Mouse (Mus musculus): ENCODE results near the gene Prex1. TPM values are rescaled to one million over a fixed set of nuclear protein-coding genes. Genes with fewer than 3 reads are reported as not detected.
A peak's percentile ranks its signal among the peaks of the same experiment; 100 is the strongest.

Prex1 gene
- polyA plus RNA-seq, 1 experiment from 2014 or later: 9.5 TPM

- H3K36me3 ChIP-seq (ENCODE audit: control insufficient read depth, insufficient read depth, low read length): no peaks in the 10 kb centered on the region
- H3K9ac ChIP-seq (ENCODE audit: low read length): no peak overlapping the region
- ATAC-seq (ENCODE audit: insufficient number of reproducible peaks, insufficient read depth, low FRiP score, low read depth): no peak
- H3K4me1 ChIP-seq (ENCODE audit: control insufficient read depth in 2 of 2, insufficient read depth in 2 of 2, low read length in 2 of 2): peaks cover 26 to 27% of the 10 kb centered on the region in 2 experiments
- H3K4me3 ChIP-seq (ENCODE audit: control insufficient read depth in 1 of 2, insufficient read depth in 1 of 2, low read depth in 1 of 2, low read length in 2 of 2): no peak overlapping the region
- no peak overlapping the region for H3K4me2 ChIP-seq (ENCODE audit: low read length)
- WGBS: 62% methylated on average over 3 of the region's 3 CpGs
- no peaks in the 10 kb centered on the region for H3K9me3 ChIP-seq (ENCODE audit: control insufficient read depth, low read length)
- H3K27ac ChIP-seq (replicated peaks in 1 of 2; ENCODE audit: control insufficient read depth in 1 of 2, insufficient read depth in 1 of 2, low read depth in 2 of 2, low read length in 2 of 2): peak overlapping the region; percentile 45 to 82
- no peaks in the 10 kb centered on the region for H3K27me3 ChIP-seq (ENCODE audit: control insufficient read depth, insufficient read depth, low read length)
These were observed 55.3 kb downstream of the Prex1 start for GRCm38 (mm10) chr2:166658380-166658779.

DNA sequence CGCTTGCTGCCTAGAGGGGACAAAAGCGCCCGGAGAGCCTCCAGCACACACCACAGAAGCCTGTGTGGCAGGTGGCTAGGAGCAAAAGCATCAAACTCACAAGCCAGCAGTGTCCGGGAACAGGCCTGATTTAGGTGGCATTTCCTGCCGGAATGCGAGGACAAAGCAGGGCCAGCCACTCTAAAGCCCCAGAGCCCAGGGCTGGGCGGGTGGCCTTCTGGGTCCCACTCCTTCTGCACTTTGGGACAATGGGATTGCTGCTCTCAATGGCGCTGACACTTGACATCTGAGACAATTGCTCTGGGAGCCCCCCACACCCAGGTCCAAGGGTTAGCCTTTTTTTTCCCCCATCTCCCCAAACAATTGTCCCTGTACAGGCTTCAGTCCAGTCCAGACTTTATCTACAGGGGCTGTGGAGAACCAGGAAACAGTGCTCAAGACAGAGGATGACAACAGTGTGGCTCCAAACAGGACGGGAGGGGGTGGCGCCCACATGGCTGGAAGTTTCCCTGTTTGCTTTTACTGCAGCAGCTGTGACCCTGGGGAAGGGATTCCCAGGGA is 56.1 kb downstream of the Prex1 start:
- peak overlapping the region; percentile 74 to 82 for H3K27ac ChIP-seq (replicated peaks in 1 of 2; ENCODE audit: control insufficient read depth in 1 of 2, insufficient read depth in 1 of 2, low read depth in 2 of 2, low read length in 2 of 2)
- H3K9ac ChIP-seq (ENCODE audit: low read length): no peak overlapping the region
- 56% methylated on average over 10 of the region's 10 CpGs for WGBS
- ATAC-seq (ENCODE audit: insufficient number of reproducible peaks, insufficient read depth, low FRiP score, low read depth): peak; percentile 60
- H3K27me3 ChIP-seq (ENCODE audit: control insufficient read depth, insufficient read depth, low read length): no peaks in the 10 kb centered on the region
- no peak overlapping the region for H3K4me2 ChIP-seq (ENCODE audit: low read length)
- H3K9me3 ChIP-seq (ENCODE audit: control insufficient read depth, low read length): no peaks in the 10 kb centered on the region
- H3K4me1 ChIP-seq (ENCODE audit: control insufficient read depth in 2 of 2, insufficient read depth in 2 of 2, low read length in 2 of 2): peaks cover 21 to 22% of the 10 kb centered on the region in 2 experiments
- H3K4me3 ChIP-seq (ENCODE audit: control insufficient read depth in 1 of 2, insufficient read depth in 1 of 2, low read depth in 1 of 2, low read length in 2 of 2): no peak overlapping the region
- no peaks in the 10 kb centered on the region for H3K36me3 ChIP-seq (ENCODE audit: control insufficient read depth, insufficient read depth, low read length)

GRCm38 (mm10) chr2:166656630-166657029 is 57.0 kb downstream of the Prex1 start:
- Histone ChIP-seq H3K4me1 (ENCODE audit: control insufficient read depth in 2 of 2, insufficient read depth in 2 of 2, low read length in 2 of 2) (peaks cover 19 to 22% of the 10 kb centered on the region in 2 experiments), H3K27me3 (ENCODE audit: control insufficient read depth, insufficient read depth, low read length) (no peaks in the 10 kb centered on the region), H3K9me3 (ENCODE audit: control insufficient read depth, low read length) (no peaks in the 10 kb centered on the region), H3K27ac (replicated peaks in 1 of 2; ENCODE audit: control insufficient read depth in 1 of 2, insufficient read depth in 1 of 2, low read depth in 2 of 2, low read length in 2 of 2) (peak overlapping the region; percentile 74 to 82), H3K36me3 (ENCODE audit: control insufficient read depth, insufficient read depth, low read length) (no peaks in the 10 kb centered on the region), H3K9ac (ENCODE audit: low read length) (no peak overlapping the region), H3K4me3 (ENCODE audit: control insufficient read depth in 1 of 2, insufficient read depth in 1 of 2, low read depth in 1 of 2, low read length in 2 of 2) (no peak overlapping the region), H3K4me2 (ENCODE audit: low read length) (no peak overlapping the region)
- ATAC-seq (ENCODE audit: insufficient number of reproducible peaks, insufficient read depth, low FRiP score, low read depth): no peak
- WGBS: 69% methylated on average over 4 of the region's 4 CpGs

GRCm38 (mm10) chr2:166655727-166656520 is 57.7 kb downstream of the Prex1 start:
- H3K9ac ChIP-seq (ENCODE audit: low read length): 0 out of 2 replicates have a peak overlapping the region, but pooled peaks have one; percentile 4
- WGBS: 48% methylated on average over 11 of the region's 11 CpGs
- peaks cover 19 to 22% of the 10 kb centered on the region in 2 experiments for H3K4me1 ChIP-seq (ENCODE audit: control insufficient read depth in 2 of 2, insufficient read depth in 2 of 2, low read length in 2 of 2)
- no peak overlapping the region for H3K4me2 ChIP-seq (ENCODE audit: low read length)
- H3K9me3 ChIP-seq (ENCODE audit: control insufficient read depth, low read length): no peaks in the 10 kb centered on the region
- no peaks in the 10 kb centered on the region for H3K27me3 ChIP-seq (ENCODE audit: control insufficient read depth, insufficient read depth, low read length)
- no peak overlapping the region for H3K4me3 ChIP-seq (ENCODE audit: control insufficient read depth in 1 of 2, insufficient read depth in 1 of 2, low read depth in 1 of 2, low read length in 2 of 2)
- H3K27ac ChIP-seq (replicated peaks in 1 of 2; ENCODE audit: control insufficient read depth in 1 of 2, insufficient read depth in 1 of 2, low read depth in 2 of 2, low read length in 2 of 2): peak overlapping the region; percentile 4 to 82; a peak in 3 of 4 replicates
- no peaks in the 10 kb centered on the region for H3K36me3 ChIP-seq (ENCODE audit: control insufficient read depth, insufficient read depth, low read length)
- no peak for ATAC-seq (ENCODE audit: insufficient number of reproducible peaks, insufficient read depth, low FRiP score, low read depth)

DNA sequence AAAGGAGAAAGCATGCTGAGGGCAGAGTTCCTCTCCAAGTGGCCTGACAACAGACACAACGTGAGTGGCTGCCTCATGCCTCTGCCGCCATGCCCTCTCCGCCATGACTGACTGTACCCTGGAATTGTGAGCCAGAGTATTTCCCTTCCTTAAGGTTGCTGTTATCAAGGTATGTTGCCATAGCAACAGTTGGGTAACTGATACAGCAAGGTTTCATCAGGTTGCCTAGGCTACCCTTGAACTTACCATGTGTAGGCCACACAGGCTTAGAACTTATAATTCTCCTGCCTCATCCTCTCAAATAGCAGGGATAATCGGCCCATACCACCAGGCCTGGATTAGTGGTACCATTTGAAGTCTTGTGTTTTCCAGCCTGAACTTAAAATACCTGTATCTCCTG is 58.3 kb downstream of the Prex1 start:
- Histone ChIP-seq H3K4me2 (ENCODE audit: low read length) (no peak overlapping the region), H3K36me3 (ENCODE audit: control insufficient read depth, insufficient read depth, low read length) (no peaks in the 10 kb centered on the region), H3K9me3 (ENCODE audit: control insufficient read depth, low read length) (no peaks in the 10 kb centered on the region), H3K9ac (ENCODE audit: low read length) (no peak overlapping the region), H3K27me3 (ENCODE audit: control insufficient read depth, insufficient read depth, low read length) (no peaks in the 10 kb centered on the region), H3K27ac (replicated peaks in 1 of 2; ENCODE audit: control insufficient read depth in 1 of 2, insufficient read depth in 1 of 2, low read depth in 2 of 2, low read length in 2 of 2) (no peak overlapping the region), H3K4me3 (ENCODE audit: control insufficient read depth in 1 of 2, insufficient read depth in 1 of 2, low read depth in 1 of 2, low read length in 2 of 2) (no peak overlapping the region), H3K4me1 (ENCODE audit: control insufficient read depth in 2 of 2, insufficient read depth in 2 of 2, low read length in 2 of 2) (peaks cover 19 to 22% of the 10 kb centered on the region in 2 experiments)
- no peak for ATAC-seq (ENCODE audit: insufficient number of reproducible peaks, insufficient read depth, low FRiP score, low read depth)
- WGBS: 87% methylated on average over 4 of the region's 4 CpGs

GRCm38 (mm10) chr2:166654875-166655274 is 58.8 kb downstream of the Prex1 start:
- no peak overlapping the region for H3K4me3 ChIP-seq (ENCODE audit: control insufficient read depth in 1 of 2, insufficient read depth in 1 of 2, low read depth in 1 of 2, low read length in 2 of 2)
- H3K27ac ChIP-seq (replicated peaks in 1 of 2; ENCODE audit: control insufficient read depth in 1 of 2, insufficient read depth in 1 of 2, low read depth in 2 of 2, low read length in 2 of 2): no peak overlapping the region
- H3K9ac ChIP-seq (ENCODE audit: low read length): no peak overlapping the region
- H3K9me3 ChIP-seq (ENCODE audit: control insufficient read depth, low read length): no peaks in the 10 kb centered on the region
- 81% methylated on average over 4 of the region's 4 CpGs for WGBS
- no peaks in the 10 kb centered on the region for H3K27me3 ChIP-seq (ENCODE audit: control insufficient read depth, insufficient read depth, low read length)
- H3K4me2 ChIP-seq (ENCODE audit: low read length): no peak overlapping the region
- peaks cover 19 to 22% of the 10 kb centered on the region in 2 experiments for H3K4me1 ChIP-seq (ENCODE audit: control insufficient read depth in 2 of 2, insufficient read depth in 2 of 2, low read length in 2 of 2)
- no peak for ATAC-seq (ENCODE audit: insufficient number of reproducible peaks, insufficient read depth, low FRiP score, low read depth)
- H3K36me3 ChIP-seq (ENCODE audit: control insufficient read depth, insufficient read depth, low read length): no peaks in the 10 kb centered on the region

DNA sequence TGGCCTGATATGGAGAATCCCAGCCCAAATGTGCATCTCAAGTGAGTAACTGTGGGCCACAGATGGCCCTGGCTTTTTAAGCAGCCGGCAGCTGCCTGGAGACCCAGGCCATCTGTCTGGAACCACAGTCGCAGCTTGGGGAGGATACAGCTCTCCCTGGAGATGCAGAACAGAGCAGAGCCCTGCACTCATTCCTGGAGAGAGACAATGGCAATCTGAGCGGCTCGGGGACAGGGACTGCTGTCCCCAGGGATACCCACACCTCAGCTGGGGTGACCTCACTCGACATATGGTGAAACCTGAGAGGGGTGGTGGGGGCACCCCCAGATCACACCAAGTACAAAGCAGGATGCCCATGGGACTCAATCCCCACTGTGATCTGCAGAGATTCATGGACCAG is 60.1 kb downstream of the Prex1 start:
- Histone ChIP-seq H3K4me2 (ENCODE audit: low read length) (no peak overlapping the region), H3K4me1 (ENCODE audit: control insufficient read depth in 2 of 2, insufficient read depth in 2 of 2, low read length in 2 of 2) (peaks cover 19 to 22% of the 10 kb centered on the region in 2 experiments), H3K9me3 (ENCODE audit: control insufficient read depth, low read length) (no peaks in the 10 kb centered on the region), H3K27me3 (ENCODE audit: control insufficient read depth, insufficient read depth, low read length) (no peaks in the 10 kb centered on the region), H3K36me3 (ENCODE audit: control insufficient read depth, insufficient read depth, low read length) (no peaks in the 10 kb centered on the region), H3K27ac (replicated peaks in 1 of 2; ENCODE audit: control insufficient read depth in 1 of 2, insufficient read depth in 1 of 2, low read depth in 2 of 2, low read length in 2 of 2) (no peak overlapping the region), H3K9ac (ENCODE audit: low read length) (no peak overlapping the region), H3K4me3 (ENCODE audit: control insufficient read depth in 1 of 2, insufficient read depth in 1 of 2, low read depth in 1 of 2, low read length in 2 of 2) (no peak overlapping the region)
- WGBS: 35% methylated on average over 5 of the region's 5 CpGs
- ATAC-seq (ENCODE audit: insufficient number of reproducible peaks, insufficient read depth, low FRiP score, low read depth): no peak
